Mouse (Mus musculus): ENCODE measurements at regions not wholly inside any gene's neighbourhood (a gene's known extent, or its start where the extent isn't known, plus 50 kb on each side); places are given as distances from the start of the nearest gene placed in this dataset.

DNA sequence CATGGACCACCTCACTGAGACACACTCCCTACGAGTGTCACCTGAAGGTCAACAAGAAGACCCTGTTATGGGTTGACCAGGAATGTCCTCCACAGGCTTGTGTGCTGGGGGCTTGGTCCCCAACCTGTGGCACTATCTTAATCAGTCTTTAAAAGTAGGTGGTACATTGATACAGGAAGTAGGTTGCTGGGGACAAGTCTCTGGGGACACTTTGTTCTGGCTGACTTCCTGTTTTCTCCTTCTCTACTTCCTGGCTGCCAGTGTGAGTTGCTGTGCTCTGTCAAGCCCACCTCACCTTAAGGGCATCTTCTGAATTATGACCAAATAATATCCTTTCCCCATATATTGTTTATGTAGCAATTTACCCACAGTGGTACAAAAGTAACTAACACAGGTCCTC, 96.1 kb downstream of the Cct6b start:
- DNase-seq (ENCODE audit: low spot score in 2 of 2): no peak

DNA sequence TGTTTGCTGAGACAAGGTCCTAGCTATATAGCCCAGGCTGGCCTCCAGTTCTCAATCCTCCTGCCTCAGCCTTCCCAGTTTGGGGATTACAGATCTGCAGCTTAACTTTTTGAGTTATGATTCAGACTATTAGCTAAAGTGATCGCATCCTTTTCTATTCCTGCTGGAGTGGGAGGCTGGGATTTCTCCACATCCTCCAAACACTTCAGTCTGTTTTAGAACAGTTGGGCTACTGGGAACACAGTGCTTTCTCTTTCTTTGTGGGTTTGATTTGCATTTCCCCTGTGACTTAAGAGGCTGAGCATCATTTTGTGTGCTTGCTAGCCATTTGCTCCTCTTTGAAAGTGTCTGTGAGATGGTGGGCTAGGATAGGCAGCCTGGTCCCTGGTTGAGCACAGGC, 100.0 kb downstream of the Cct6b start:
- peak; percentile 22 to 57 for DNase-seq (ENCODE audit: low spot score in 2 of 2)

GRCm38 (mm10) chr11:82662086-82662485, 102.0 kb downstream of the Cct6b start:
- DNase-seq (ENCODE audit: low spot score in 2 of 2): no peak

- DNase-seq (ENCODE audit: low spot score in 2 of 2): no peak
Observed at GRCm38 (mm10) chr11:82651751-82652150, 112.4 kb downstream of the Cct6b start.

DNA sequence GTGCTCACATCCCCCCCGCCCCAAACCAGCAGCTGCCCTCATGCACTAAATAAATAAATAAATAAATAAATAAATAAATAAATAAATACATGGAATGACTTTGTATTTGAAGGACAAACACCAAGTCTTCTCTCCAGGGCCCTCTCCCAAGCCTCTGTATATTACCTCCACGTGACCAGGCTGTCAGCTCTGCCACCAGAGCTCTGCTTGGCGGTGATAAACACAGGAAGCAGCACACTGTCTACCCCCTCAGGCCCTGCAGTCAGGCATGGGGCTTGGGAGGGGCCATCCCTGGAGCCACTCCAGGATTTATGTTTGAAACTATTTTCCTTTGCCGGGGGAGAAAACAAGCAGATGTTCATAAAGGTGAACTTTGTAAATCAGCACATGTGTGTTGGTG, 125.6 kb downstream of the Cct6b start:
- no peak for DNase-seq (ENCODE audit: low spot score in 2 of 2)

DNA sequence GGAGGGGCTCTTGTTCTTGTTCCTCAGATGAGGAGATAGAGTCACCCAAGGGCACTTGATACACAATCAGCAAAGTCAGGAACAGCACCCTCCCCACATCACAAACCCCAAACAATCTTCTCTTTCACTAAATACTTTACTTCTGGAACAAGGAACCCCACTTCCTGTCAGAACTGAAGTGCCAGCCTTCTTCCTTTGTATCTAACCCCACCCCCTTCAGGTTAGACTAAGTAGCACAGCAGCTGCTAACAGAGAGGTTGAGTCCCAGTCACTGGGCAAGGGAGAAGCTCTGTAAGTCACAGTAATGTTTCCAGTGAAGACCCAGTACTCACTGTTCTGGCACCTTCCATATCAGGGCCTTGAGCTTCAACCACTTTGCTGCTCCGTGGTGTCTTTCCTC, 131.9 kb downstream of the Cct6b start:
- DNase-seq (ENCODE audit: low spot score in 2 of 2): no peak

DNA sequence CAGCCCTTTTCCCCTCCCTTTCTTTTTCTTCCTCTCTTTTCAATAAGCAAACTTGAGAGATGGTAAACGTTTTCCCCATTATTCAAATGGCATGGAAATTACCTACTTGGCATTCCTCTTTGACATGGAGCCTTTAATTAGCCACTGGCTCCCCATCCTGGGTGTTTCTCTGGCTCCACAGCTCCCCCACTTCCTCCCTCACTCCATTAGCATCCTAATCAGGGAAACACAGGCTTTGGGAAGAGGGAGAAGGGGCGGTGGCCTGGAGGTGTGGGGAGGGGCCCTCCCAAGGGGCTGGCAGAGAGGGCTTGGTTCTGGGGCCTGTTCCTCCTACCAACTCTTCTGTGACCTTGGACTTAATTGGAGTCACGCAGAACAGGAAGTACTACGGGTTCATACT, 132.7 kb downstream of the Cct6b start:
- DNase-seq (ENCODE audit: low spot score in 2 of 2): peak in 1 of 2 experiments; percentile 9

DNA sequence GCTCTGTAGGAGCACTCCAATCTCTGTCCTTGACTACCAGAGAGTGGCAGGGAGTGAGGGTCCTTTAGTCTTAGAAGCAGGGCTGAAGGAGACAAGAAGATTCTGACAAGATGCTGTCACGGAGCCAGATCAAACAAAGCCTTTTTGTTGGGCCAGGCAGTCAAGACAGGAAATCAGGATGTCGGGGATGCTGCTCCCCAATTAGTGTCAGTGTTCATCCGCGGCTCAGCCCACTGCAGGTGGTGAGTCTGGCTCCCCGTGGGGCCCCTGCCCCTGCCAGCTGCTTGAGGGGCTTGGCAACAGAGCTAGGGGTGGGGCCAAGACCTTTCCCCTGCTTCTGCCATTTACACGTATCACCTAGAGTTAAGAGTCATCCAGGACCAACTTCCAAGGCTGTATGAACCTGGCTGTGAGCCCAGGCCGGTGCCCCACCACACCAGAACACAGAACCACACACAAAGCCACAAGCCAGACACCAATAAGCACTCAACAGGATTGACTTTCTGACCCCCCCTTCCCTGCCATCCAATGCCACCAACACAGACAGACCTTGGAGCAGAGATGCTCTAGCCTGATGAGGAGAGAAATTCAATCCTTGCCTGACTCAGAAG, 137.5 kb downstream of the Cct6b start:
- no peak for DNase-seq (ENCODE audit: low spot score in 2 of 2)

GRCm38 (mm10) chr11:82621061-82621460, 143.1 kb downstream of the Cct6b start:
- DNase-seq (ENCODE audit: low spot score in 2 of 2): no peak

DNA sequence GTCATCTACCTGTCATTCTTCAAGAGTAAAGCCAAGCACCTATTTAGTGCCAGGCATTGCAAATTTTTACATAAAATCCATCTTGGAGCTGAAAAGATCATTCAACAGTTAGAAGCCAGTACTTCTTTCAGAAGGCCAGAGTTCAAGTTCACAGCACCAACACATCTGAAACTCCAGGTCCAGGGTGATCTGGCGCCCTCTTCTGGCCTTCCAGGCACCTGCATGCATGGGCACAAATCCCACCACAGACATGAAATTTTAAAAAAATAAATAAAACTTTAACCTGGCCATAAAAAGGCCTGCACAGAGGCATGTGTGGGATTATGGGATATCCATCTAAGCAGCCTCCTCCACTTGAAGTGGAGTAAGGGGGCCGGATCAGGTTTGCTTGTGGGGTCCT, 144.7 kb downstream of the Cct6b start:
- no peak for DNase-seq (ENCODE audit: low spot score in 2 of 2)

GRCm38 (mm10) chr11:82618457-82618856, 145.7 kb downstream of the Cct6b start:
- no peak for DNase-seq (ENCODE audit: low spot score in 2 of 2)

DNA sequence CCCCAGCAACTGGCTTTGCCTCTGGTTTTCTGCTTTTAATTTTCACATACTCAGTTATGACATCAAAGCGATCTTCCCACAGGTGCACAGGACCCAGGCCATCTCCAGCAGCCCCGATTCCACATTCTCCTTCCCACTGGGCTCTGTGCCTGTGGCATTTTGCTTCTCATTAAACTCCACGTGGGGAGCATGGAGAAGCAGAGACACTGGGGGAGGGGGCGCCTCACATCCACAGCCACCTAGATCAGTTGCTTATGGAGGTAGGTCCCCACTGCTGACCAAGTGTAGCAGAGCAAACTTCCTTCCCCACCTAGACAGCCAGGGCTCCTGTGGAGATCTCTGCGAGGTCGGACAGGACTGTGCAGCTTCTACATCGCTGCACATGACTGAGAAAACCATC, 147.3 kb downstream of the Cct6b start:
- DNase-seq (ENCODE audit: low spot score in 2 of 2): no peak

DNA sequence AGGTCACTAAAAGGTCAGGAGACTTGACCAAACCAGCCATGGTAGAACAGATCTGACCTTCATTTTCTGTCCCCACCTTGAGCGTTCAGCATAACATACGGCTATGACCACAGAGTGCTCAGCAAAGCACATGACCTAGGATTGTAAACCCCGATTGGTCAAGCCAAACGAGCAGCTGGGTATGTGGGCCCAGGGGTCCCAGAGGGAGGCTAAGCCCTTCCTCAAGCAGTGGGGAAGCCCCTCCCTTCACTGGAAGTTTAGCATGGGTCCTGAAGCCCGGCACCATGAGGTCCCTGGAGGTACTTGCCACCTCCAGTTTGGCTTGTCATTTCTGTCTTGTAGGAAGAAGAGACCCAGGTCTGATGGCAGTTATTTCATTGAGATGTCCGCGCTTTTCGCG, 149.8 kb downstream of the Cct6b start:
- no peak for DNase-seq (ENCODE audit: low spot score in 2 of 2)

GRCm38 (mm10) chr11:82613503-82613902, 150.6 kb downstream of the Cct6b start:
- DNase-seq (ENCODE audit: low spot score in 2 of 2): peak; percentile 45 to 49

DNA sequence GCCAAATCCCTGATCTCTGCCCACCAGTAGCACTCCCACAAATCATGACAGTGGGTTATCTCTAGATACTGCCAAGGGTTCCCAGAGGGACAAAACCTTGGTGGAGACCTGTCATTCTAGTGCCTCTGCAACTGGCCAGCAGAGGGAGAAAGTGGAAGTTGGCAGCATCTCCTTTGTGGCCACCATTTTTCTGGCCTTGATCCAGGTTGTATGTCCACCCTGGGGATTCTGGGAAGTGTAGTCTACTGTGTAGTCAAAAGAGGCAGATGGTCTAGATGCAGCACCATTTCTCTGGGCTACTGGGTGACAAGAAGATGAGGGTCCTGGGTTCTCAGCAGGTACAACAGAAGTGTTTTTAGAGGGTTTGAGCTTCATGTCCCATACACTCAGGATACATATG, 152.1 kb downstream of the Cct6b start:
- DNase-seq (ENCODE audit: low spot score in 2 of 2): no peak

DNA sequence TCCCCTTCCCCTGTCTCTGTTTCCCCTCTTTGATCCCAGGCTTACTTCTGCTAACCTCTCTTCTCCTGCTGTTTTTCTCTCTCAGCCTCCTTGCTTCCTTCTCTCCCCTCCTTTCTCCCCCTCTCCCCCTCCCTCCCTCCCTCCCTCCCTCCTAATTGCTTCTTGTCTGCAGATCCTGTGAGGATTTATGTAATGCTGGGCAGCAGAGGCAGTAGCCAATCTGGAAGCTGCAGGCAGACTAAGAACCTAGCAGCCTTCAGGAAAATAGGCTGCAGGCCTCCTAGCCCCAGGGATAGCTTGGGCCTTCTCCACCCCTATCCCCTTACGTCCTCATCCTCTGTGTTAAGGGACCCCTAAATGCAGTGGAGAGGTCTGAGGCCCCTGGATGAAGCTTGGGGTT, 155.2 kb downstream of the Cct6b start:
- DNase-seq (ENCODE audit: low spot score in 2 of 2): no peak

DNA sequence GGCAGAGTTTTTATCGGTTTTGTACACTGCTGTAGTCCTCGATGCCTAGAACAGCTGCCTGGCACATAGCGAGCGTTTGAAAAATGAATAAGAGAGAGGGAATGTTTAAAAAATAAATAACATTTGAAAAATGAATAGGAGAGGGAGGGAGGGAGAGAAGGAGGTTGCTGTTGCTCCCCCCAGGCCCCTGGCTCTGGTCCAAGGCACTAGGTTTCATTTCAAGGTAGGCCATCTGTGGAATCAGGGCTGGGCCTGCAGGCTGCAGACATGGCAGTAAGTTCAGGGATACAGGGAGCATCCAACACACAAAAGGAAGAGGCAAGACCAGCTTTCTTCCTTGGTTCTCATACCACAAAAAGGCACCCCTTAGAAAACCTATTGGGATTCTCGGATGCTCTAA, 156.5 kb downstream of the Cct6b start:
- no peak for DNase-seq (ENCODE audit: low spot score in 2 of 2)

- DNase-seq (ENCODE audit: low spot score in 2 of 2): no peak
Observed at GRCm38 (mm10) chr11:82604251-82604835, 159.8 kb downstream of the Cct6b start.

DNA sequence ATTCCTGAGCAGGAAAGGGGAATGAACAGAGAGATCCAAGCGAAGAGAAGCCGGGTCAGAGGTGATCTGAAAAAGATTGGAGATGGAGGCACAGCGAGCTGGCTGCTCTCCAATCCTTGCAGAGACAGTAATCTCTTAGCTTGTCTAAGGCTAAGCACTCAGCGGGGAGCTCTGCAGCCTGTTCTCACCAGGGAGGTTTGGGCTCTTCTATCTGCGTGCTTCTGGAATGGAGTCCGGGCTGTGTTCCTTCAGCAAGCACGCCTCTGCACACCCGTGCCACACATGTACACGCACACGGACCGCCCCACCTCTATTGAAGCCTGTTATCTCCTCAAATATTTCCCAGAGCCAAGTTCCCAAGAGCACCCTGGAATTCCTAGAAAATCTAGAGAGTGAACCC, 161.3 kb downstream of the Cct6b start:
- no peak for DNase-seq (ENCODE audit: low spot score in 2 of 2)

GRCm38 (mm10) chr11:82602250-82602649, 161.9 kb downstream of the Cct6b start:
- no peak for DNase-seq (ENCODE audit: low spot score in 2 of 2)

- no peak for DNase-seq (ENCODE audit: low spot score in 2 of 2)
Observed at GRCm38 (mm10) chr11:82600151-82600550, 164.0 kb downstream of the Cct6b start.

DNA sequence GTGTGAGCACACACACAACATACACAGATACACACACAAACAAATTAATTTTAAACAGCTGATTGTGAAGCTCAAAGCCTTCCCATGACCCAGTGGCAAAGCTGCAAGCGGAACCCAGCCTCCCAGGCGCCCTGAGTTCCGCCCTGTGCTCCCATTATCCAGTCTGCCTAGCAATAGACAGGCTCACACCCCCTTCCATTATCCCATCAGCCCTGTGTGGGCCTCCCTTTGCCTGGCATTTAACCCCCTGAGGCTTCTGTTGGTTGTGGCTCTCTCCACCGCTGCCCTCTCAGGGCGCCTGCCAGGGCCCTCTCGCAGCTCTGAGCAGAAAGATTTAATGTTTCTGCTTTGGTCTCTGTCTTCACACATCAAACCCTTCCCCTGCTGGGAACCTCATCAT, 166.4 kb downstream of the Cct6b start:
- DNase-seq (ENCODE audit: low spot score in 2 of 2): no peak

DNA sequence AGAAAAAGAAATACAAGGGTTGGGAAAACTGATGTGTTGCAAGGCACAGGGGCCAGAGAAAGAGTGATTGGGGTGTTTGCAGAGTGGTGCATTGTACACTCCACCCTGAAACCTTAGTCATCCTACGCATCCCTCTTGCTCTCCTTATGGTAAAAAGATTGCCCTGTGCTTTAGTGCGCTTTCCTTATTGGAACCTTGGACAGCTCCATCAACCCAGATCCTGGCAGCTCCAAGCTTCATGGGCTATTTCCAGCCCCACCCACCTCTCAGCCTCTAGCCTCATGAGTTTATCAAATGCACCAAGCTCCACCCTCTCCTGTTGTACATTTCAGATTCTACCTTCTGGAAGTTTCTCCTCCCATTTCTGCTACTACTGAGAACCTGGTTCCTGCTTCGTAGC, 167.3 kb downstream of the Cct6b start:
- DNase-seq (ENCODE audit: low spot score in 2 of 2): no peak

- DNase-seq (ENCODE audit: low spot score in 2 of 2): no peak
Observed at GRCm38 (mm10) chr11:82589761-82590160, 174.4 kb downstream of the Cct6b start.
